Mouse (Mus musculus) embryonic stem cell, embryonic (primary cell): ENCODE data around the gene Prr5l.

ENCODE experiments used
- CTCF ChIA-PET, 4 experiments: fragments of 300-600 bp in 2 of 4; fragments of 350-600 bp in 2 of 4; sonication (Branson Sonifier 250); formaldehyde crosslinking; loops; one replicate each; lab custom pipeline; 2022; ENCODE audit warnings: inconsistent platforms in 2 of 4; lab: Charles Lee
- POLR2A ChIA-PET, 4 experiments: fragments of 300-600 bp in 2 of 4; fragments of 350-600 bp in 2 of 4; sonication (Branson Sonifier 250); formaldehyde crosslinking; loops; one replicate each; lab custom pipeline; 2022; ENCODE audit warnings: antibody characterized with exemption in 4 of 4, inconsistent platforms in 1 of 4; lab: Charles Lee

Prr5l gene

GRCm38 (mm10) chr2:101813581-101814271, 69.1 kb downstream of the Prr5l start:
- CTCF ChIA-PET = interaction anchor here in 2 of 4 experiments (0.7 to 1.1 kb wide), 3 partner anchors 8 to 120 kb away, joined by 3 read pairs; no protein-coding TSS in a partner anchor
- POLR2A ChIA-PET = interaction anchor here in 2 of 4 experiments (1.0 to 1.3 kb wide), 2 partner anchors 10 to 14 kb away, joined by 3 read pairs; no protein-coding TSS in a partner anchor

- POLR2A ChIA-PET = interaction anchor here in 1 of 4 experiments (0.6 kb wide), 1 partner anchor 375 kb away, joined by 3 read pairs; no protein-coding TSS in a partner anchor
- CTCF ChIA-PET = interaction anchor here in 2 of 4 experiments (1.0 to 1.3 kb wide), 2 partner anchors 14 to 15 kb away, joined by 3 read pairs; no protein-coding TSS in a partner anchor
Measured at GRCm38 (mm10) chr2:101811925-101812324, 70.9 kb downstream of the Prr5l start.

- CTCF ChIA-PET = interaction anchor here (0.6 to 1.1 kb wide), 5 partner anchors 9 to 198 kb away, joined by 3 to 15 read pairs (median 4); no protein-coding TSS in a partner anchor
- POLR2A ChIA-PET = interaction anchor here in 1 of 4 experiments (1.4 kb wide), 1 partner anchor 14 kb away, joined by 4 read pairs; no protein-coding TSS in a partner anchor
Measured at GRCm38 (mm10) chr2:101810774-101811173, 72.1 kb downstream of the Prr5l start.

- ChIA-PET POLR2A (no interaction called here), CTCF (interaction anchor here in 2 of 4 experiments (0.7 to 1.1 kb wide), 2 partner anchors 10 to 94 kb away, joined by 4 to 15 read pairs; no protein-coding TSS in a partner anchor)
Measured at GRCm38 (mm10) chr2:101809640-101810305, 73.1 kb downstream of the Prr5l start.

- ChIA-PET POLR2A (no interaction called here), CTCF (interaction anchor here in 3 of 4 experiments (0.5 to 1.4 kb wide), 3 partner anchors 8 to 285 kb away, joined by 3 to 4 read pairs (median 4); no protein-coding TSS in a partner anchor)
Measured at GRCm38 (mm10) chr2:101807756-101808155, 75.1 kb downstream of the Prr5l start.

- CTCF ChIA-PET = no interaction called here
Measured at GRCm38 (mm10) chr2:101802240-101802639, 80.6 kb downstream of the Prr5l start.

GRCm38 (mm10) chr2:101797901-101798250, 85.0 kb downstream of the Prr5l start:
- ChIA-PET POLR2A (interaction anchor here in 2 of 4 experiments (1.1 kb wide), 2 partner anchors 17 to 25 kb away, joined by 3 to 6 read pairs; no protein-coding TSS in a partner anchor), CTCF (interaction anchor here in 2 of 4 experiments (1.2 to 2.2 kb wide), 6 partner anchors 15 to 104 kb away, joined by 3 to 5 read pairs (median 3); no protein-coding TSS in a partner anchor)

More at GRCm38 (mm10) chr2:101802240-101802639, 80.6 kb downstream of the Prr5l start:
- POLR2A ChIA-PET = interaction anchor here in 1 of 4 experiments (1.6 kb wide), 1 partner anchor 31 kb away, joined by 3 read pairs; no protein-coding TSS in a partner anchor

- CTCF ChIA-PET = interaction anchor here (0.5 to 2.2 kb wide), 11 partner anchors 15 to 1281 kb away, joined by 3 to 5 read pairs (median 3); no protein-coding TSS in a partner anchor
- POLR2A ChIA-PET = interaction anchor here in 2 of 4 experiments (1.0 to 2.5 kb wide), 6 partner anchors 14 to 25 kb away, joined by 3 to 11 read pairs (median 5); no protein-coding TSS in a partner anchor
Measured at GRCm38 (mm10) chr2:101797166-101797900, 85.5 kb downstream of the Prr5l start.

GRCm38 (mm10) chr2:101796287-101797115, 86.3 kb downstream of the Prr5l start:
- CTCF ChIA-PET = interaction anchor here (0.5 to 2.2 kb wide), 18 partner anchors 15 to 1282 kb away, joined by 3 to 8 read pairs (median 3); no protein-coding TSS in a partner anchor
- POLR2A ChIA-PET = interaction anchor here in 3 of 4 experiments (1.0 to 2.5 kb wide), 8 partner anchors 13 to 74 kb away, joined by 3 to 11 read pairs (median 4); no protein-coding TSS in a partner anchor

GRCm38 (mm10) chr2:101792130-101792529, 90.7 kb downstream of the Prr5l start:
- ChIA-PET POLR2A (no interaction called here), CTCF (no interaction called here)

- CTCF ChIA-PET = no interaction called here
- POLR2A ChIA-PET = interaction anchor here in 3 of 4 experiments (0.6 to 1.7 kb wide), 4 partner anchors 11 to 1738 kb away, joined by 3 to 8 read pairs (median 4); no protein-coding TSS in a partner anchor
Measured at GRCm38 (mm10) chr2:101783255-101783654, 99.6 kb downstream of the Prr5l start.

- ChIA-PET CTCF (interaction anchor here in 2 of 4 experiments (1.0 to 1.4 kb wide), 3 partner anchors 14 to 66 kb away, joined by 3 to 5 read pairs (median 4); no protein-coding TSS in a partner anchor), POLR2A (interaction anchor here in 3 of 4 experiments (0.6 to 2.8 kb wide), 14 partner anchors 8 to 64 kb away, joined by 3 to 17 read pairs (median 3); no protein-coding TSS in a partner anchor)
Measured at GRCm38 (mm10) chr2:101781357-101781777, 101.5 kb downstream of the Prr5l start.

GRCm38 (mm10) chr2:101778080-101778479, 104.7 kb downstream of the Prr5l start:
- CTCF ChIA-PET = no interaction called here
- POLR2A ChIA-PET = interaction anchor here in 1 of 4 experiments (1.0 kb wide), 1 partner anchor 10 kb away, joined by 3 read pairs; no protein-coding TSS in a partner anchor

GRCm38 (mm10) chr2:101763503-101763902, 119.3 kb downstream of the Prr5l start:
- POLR2A ChIA-PET = interaction anchor here in 2 of 4 experiments (0.7 to 1.1 kb wide), 2 partner anchors 8 to 310 kb away, joined by 3 to 6 read pairs; no protein-coding TSS in a partner anchor
- CTCF ChIA-PET = interaction anchor here in 1 of 4 experiments (1.2 kb wide), 1 partner anchor 52 kb away, joined by 4 read pairs; no protein-coding TSS in a partner anchor

GRCm38 (mm10) chr2:101762955-101763386, 119.9 kb downstream of the Prr5l start:
- POLR2A ChIA-PET = no interaction called here
- CTCF ChIA-PET = interaction anchor here in 1 of 4 experiments (1.2 kb wide), 1 partner anchor 53 kb away, joined by 4 read pairs; no protein-coding TSS in a partner anchor

GRCm38 (mm10) chr2:101762405-101762804, 120.4 kb downstream of the Prr5l start:
- CTCF ChIA-PET = interaction anchor here in 1 of 4 experiments (1.2 kb wide), 1 partner anchor 53 kb away, joined by 4 read pairs; no protein-coding TSS in a partner anchor
- POLR2A ChIA-PET = no interaction called here
